Mouse (Mus musculus): ENCODE measurements around the gene Sap30. TPM values are rescaled to one million over a fixed set of nuclear protein-coding genes. Genes with fewer than 3 reads are reported as not detected.

The Sap30 gene
- polyA plus RNA-seq, 1 experiment from 2014 or later: 14.5 TPM

GRCm38 (mm10) chr8:57491873-57492272, 4.2 kb upstream of the Sap30 start:
- Histone ChIP-seq H3K4me1 (replicated peaks) (peaks cover 27% of the 10 kb centered on the region), H3K4me3 (replicated peaks) (no peak overlapping the region), H3K9ac (no peak overlapping the region), H3K27ac (no peak overlapping the region), H3K9me3 (replicated peaks) (no peaks in the 10 kb centered on the region), H3K36me3 (no peaks in the 10 kb centered on the region), H3K4me2 (no peak overlapping the region), H3K27me3 (no peaks in the 10 kb centered on the region)
- WGBS (ENCODE audit: insufficient replicate concordance): 45% methylated on average over 4 of the region's 4 CpGs
- ATAC-seq (ENCODE audit: low read depth) (no peak), DNase-seq (no peak)

- Histone ChIP-seq H3K36me3 (no peaks in the 10 kb centered on the region), H3K27me3 (no peaks in the 10 kb centered on the region), H3K4me2 (no peak overlapping the region), H3K9me3 (replicated peaks) (no peaks in the 10 kb centered on the region), H3K27ac (0 out of 2 replicates have a peak overlapping the region, but pooled peaks have one; percentile 32), H3K4me1 (replicated peaks) (peaks cover 40% of the 10 kb centered on the region), H3K4me3 (replicated peaks) (no peak overlapping the region), H3K9ac (no peak overlapping the region)
- no peak for DNase-seq
- ATAC-seq (ENCODE audit: low read depth): no peak
Observed at GRCm38 (mm10) chr8:57489896-57490295, 2.2 kb upstream of the Sap30 start.

GRCm38 (mm10) chr8:57489366-57489765, 1.7 kb upstream of the Sap30 start:
- 71% methylated on average over 1 of the region's 1 CpGs for WGBS (ENCODE audit: insufficient replicate concordance)
- no peak overlapping the region for H3K4me2 ChIP-seq

DNA sequence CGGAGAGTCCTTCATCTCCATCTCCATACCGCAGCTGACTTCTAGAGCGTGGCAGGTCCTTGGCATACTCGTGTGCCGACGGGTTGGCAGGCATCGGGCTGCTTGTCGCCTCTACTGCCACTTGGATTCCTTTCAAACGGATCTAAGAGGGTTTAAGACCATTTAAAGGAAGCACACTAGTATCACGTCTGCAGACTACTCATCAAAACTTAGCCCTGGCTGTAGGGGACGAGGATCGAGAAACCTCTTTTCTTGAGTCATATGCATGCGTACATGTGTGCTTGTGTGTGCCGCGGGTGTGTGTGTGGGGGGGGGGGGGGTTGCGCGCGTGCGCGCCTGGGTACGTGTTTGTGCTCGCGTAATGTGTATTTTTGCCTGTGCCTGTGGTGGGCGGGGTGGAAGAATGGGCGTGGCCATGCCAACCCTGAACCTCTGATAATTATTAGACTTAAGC, 679 bp upstream of the Sap30 start:
- H3K4me1 ChIP-seq (replicated peaks): peaks cover 40% of the 10 kb centered on the region
- no peaks in the 10 kb centered on the region for H3K9me3 ChIP-seq (replicated peaks)
- peak overlapping the region; percentile 80 for H3K9ac ChIP-seq
- H3K4me2 ChIP-seq: peak overlapping the region; percentile 92
- H3K27me3 ChIP-seq: no peaks in the 10 kb centered on the region
- H3K27ac ChIP-seq: peak overlapping the region; percentile 93
- DNase-seq (peak; percentile 75), ATAC-seq (ENCODE audit: low read depth) (peak; percentile 38; the same call in 1 of the 2 replicates)
- H3K4me3 ChIP-seq (replicated peaks): peak overlapping the region; percentile 95
- no peaks in the 10 kb centered on the region for H3K36me3 ChIP-seq
- WGBS (ENCODE audit: insufficient replicate concordance): 0% methylated on average over 25 of the region's 25 CpGs

More at GRCm38 (mm10) chr8:57489366-57489765, 1.7 kb upstream of the Sap30 start:
- Histone ChIP-seq H3K4me3 (replicated peaks) (no peak overlapping the region), H3K4me1 (replicated peaks) (peaks cover 40% of the 10 kb centered on the region), H3K9ac (0 out of 2 replicates have a peak overlapping the region, but pooled peaks have one; percentile 43), H3K9me3 (replicated peaks) (no peaks in the 10 kb centered on the region), H3K36me3 (no peaks in the 10 kb centered on the region), H3K27ac (0 out of 2 replicates have a peak overlapping the region, but pooled peaks have one; percentile 32), H3K27me3 (no peaks in the 10 kb centered on the region)
- no peak for ATAC-seq (ENCODE audit: low read depth)
- no peak for DNase-seq

DNA sequence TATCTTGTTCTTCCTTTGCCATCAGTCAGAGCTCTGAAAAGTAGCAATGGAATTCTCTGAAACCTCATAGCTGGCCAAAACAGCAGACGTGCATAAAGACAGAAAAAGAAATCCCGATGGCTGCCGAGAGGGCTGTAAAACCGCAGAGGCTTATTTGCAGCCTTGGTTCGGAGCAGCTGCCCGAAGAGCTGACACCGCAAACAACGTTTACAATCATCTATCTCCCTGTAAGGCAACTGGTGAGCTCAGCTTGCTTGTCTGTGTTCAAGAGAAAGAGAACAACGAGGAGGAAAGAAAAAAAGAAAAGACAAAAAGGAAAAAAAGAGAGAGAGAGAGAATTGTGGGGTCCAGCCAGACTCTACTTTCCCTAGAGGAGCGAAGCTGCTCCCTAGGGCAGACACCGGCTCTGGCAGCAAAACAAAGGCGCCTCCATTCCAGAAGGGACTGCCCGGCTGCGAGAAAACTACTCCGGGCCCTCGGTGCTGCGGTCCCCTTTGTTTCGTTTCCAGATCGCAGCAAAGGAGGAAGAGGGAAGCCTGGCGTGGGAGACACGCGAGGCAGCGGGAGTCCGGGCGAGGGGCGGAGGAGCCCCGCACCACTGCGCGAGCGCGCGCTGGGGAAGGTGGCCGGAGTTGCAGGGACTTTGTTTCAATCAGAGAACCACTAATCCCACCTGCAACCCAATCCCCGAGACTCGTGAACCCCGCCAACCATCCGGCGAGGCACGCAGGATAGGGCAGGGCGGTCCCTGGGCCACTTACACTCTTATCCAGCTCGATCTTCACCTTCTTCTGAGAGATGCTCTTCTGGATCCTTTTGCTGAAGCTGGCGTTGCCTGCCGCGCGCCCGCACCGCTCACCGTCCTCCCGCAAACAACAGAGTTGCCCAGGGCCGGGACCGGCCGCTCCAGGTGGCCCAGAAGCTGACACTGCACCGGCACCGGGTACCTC, 894 bp downstream of the Sap30 start:
- Histone ChIP-seq H3K27me3 (no peaks in the 10 kb centered on the region), H3K27ac (peak overlapping the region; percentile 83), H3K9me3 (replicated peaks) (no peaks in the 10 kb centered on the region), H3K36me3 (peaks cover 8% of the 10 kb centered on the region), H3K9ac (peak overlapping the region; percentile 91), H3K4me2 (peak overlapping the region; percentile 98), H3K4me3 (replicated peaks) (peak overlapping the region; percentile 95), H3K4me1 (replicated peaks) (peaks cover 36% of the 10 kb centered on the region)
- under 1% methylated on average over 54 of the region's 54 CpGs for WGBS (ENCODE audit: insufficient replicate concordance)
- DNase-seq: peak; percentile 41
- peak; percentile 58 for ATAC-seq (ENCODE audit: low read depth)

DNA sequence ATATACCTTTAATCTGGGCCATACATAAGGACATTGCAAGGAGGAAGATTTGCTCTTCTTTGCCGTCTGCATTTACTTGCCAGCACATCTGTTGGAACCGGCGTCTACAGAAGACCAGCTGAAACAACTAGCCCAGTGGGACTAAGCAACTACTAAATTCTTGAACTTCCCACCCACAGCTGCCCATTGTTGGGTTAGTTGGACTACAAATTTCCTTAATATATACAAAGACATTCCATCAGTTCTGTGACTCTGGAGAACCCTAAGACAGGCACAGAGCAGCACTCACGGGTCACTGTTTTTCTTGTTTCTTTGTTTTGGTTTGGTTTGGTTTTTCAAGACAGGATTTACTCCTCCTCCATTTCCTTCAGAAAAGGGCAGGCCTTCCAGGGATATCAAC, 7.1 kb downstream of the Sap30 start:
- 63% methylated on average over 4 of the region's 4 CpGs for WGBS (ENCODE audit: insufficient replicate concordance)
- no peaks in the 10 kb centered on the region for H3K27me3 ChIP-seq
- ATAC-seq (ENCODE audit: low read depth): no peak
- H3K36me3 ChIP-seq: peaks cover 8% of the 10 kb centered on the region
- no peak overlapping the region for H3K27ac ChIP-seq
- peaks cover 1% of the 10 kb centered on the region for H3K4me1 ChIP-seq (replicated peaks)
- H3K4me3 ChIP-seq (replicated peaks): no peak overlapping the region
- no peak overlapping the region for H3K9ac ChIP-seq
- DNase-seq: no peak
- no peak overlapping the region for H3K4me2 ChIP-seq
- no peaks in the 10 kb centered on the region for H3K9me3 ChIP-seq (replicated peaks)

- H3K4me2 ChIP-seq: no peak overlapping the region
- H3K9me3 ChIP-seq (replicated peaks): no peaks in the 10 kb centered on the region
- no peak overlapping the region for H3K4me3 ChIP-seq (replicated peaks)
- no peak overlapping the region for H3K9ac ChIP-seq
- H3K36me3 ChIP-seq: peaks cover 8% of the 10 kb centered on the region
- no peaks in the 10 kb centered on the region for H3K4me1 ChIP-seq (replicated peaks)
- 81% methylated on average over 8 of the region's 8 CpGs for WGBS (ENCODE audit: insufficient replicate concordance)
- no peak overlapping the region for H3K27ac ChIP-seq
- no peaks in the 10 kb centered on the region for H3K27me3 ChIP-seq
- ATAC-seq (ENCODE audit: low read depth) (no peak), DNase-seq (no peak)
Observed at GRCm38 (mm10) chr8:57479700-57480099, 8.0 kb downstream of the Sap30 start.

DNA sequence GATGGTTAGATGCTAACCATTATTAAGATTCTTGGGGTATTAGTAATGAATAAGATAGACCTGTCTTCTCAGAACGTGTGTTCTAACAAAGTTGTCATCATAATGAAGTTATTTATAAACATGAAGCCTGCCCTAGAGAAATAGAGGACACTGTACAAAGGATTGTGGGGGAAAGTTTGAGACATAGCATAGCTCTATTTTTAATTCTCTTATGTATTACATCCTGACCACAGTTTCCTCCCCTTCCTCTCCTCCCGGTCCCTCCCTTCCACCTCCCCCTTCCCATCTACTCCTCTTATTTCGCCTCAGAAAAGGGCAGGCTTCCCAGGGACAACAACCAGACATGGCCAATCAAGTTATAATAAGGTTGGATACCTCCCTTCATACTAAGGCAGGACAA, 9.3 kb downstream of the Sap30 start:
- ATAC-seq (ENCODE audit: low read depth) (no peak), DNase-seq (no peak)
- 31% methylated on average over 3 of the region's 3 CpGs for WGBS (ENCODE audit: insufficient replicate concordance)

GRCm38 (mm10) chr8:57473751-57474150, 13.9 kb downstream of the Sap30 start:
- Histone ChIP-seq H3K4me3 (replicated peaks) (no peak overlapping the region), H3K27ac (no peak overlapping the region), H3K9me3 (replicated peaks) (no peaks in the 10 kb centered on the region), H3K9ac (no peak overlapping the region), H3K36me3 (no peaks in the 10 kb centered on the region), H3K4me1 (replicated peaks) (no peaks in the 10 kb centered on the region), H3K4me2 (no peak overlapping the region), H3K27me3 (no peaks in the 10 kb centered on the region)
- ATAC-seq (ENCODE audit: low read depth) (no peak), DNase-seq (no peak)
- 74% methylated on average over 6 of the region's 6 CpGs for WGBS (ENCODE audit: insufficient replicate concordance)

More for the DNA sequence above, 9.3 kb downstream of the Sap30 start:
- Histone ChIP-seq H3K36me3 (peaks cover 8% of the 10 kb centered on the region), H3K9ac (no peak overlapping the region), H3K4me3 (replicated peaks) (no peak overlapping the region), H3K27ac (no peak overlapping the region), H3K4me2 (no peak overlapping the region), H3K4me1 (replicated peaks) (no peaks in the 10 kb centered on the region), H3K27me3 (no peaks in the 10 kb centered on the region), H3K9me3 (replicated peaks) (no peaks in the 10 kb centered on the region)

DNA sequence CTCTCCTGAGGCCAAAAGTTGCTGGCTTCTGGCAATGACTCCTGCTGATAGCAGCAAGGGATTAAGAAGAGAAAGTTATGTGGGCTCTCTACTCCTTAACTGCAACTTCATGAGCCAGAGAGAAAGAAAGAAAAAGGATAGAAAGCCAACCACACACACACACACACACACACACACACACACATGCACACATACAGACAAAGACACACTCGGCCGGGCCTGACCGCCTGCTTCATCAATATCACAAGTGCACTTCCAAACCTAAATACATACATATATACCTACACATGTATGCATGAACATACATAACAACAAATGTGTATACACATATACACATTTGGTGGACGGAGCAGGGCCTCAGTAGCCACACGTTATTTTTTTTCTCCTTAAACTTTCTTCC, 16.8 kb downstream of the Sap30 start:
- no peaks in the 10 kb centered on the region for H3K27me3 ChIP-seq
- H3K9ac ChIP-seq: no peak overlapping the region
- H3K27ac ChIP-seq: no peak overlapping the region
- H3K9me3 ChIP-seq (replicated peaks): no peaks in the 10 kb centered on the region
- H3K4me2 ChIP-seq: no peak overlapping the region
- 81% methylated on average over 5 of the region's 5 CpGs for WGBS (ENCODE audit: insufficient replicate concordance)
- no peaks in the 10 kb centered on the region for H3K4me1 ChIP-seq (replicated peaks)
- no peaks in the 10 kb centered on the region for H3K36me3 ChIP-seq
- H3K4me3 ChIP-seq (replicated peaks): no peak overlapping the region
- ATAC-seq (ENCODE audit: low read depth): no peak
- DNase-seq: no peak

DNA sequence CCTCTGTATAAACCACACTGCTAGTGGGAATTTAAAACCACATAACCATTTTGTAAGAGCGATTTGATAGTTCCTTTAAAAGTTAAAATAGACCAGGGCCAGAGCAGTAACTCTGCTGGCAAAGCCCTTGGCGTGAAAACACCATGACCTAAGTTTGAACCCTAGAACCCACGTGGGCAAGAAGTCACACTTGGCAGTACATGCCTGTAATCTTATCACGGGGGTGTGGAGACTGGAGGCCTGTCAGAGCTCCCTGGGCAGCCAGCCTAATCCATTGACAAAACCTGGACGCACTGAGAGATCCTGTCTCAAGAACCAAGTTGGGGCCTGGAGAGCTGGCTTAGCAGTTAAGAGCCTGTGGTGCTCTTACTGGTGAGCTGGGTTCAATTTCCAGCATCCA, 19.0 kb downstream of the Sap30 start:
- no peak for ATAC-seq (ENCODE audit: low read depth)
- Histone ChIP-seq H3K9ac (no peak overlapping the region), H3K4me2 (no peak overlapping the region), H3K36me3 (no peaks in the 10 kb centered on the region), H3K4me3 (replicated peaks) (no peak overlapping the region), H3K4me1 (replicated peaks) (no peaks in the 10 kb centered on the region), H3K9me3 (replicated peaks) (no peaks in the 10 kb centered on the region), H3K27me3 (no peaks in the 10 kb centered on the region), H3K27ac (no peak overlapping the region)
- WGBS (ENCODE audit: insufficient replicate concordance): 44% methylated on average over 5 of the region's 5 CpGs
- DNase-seq: no peak

DNA sequence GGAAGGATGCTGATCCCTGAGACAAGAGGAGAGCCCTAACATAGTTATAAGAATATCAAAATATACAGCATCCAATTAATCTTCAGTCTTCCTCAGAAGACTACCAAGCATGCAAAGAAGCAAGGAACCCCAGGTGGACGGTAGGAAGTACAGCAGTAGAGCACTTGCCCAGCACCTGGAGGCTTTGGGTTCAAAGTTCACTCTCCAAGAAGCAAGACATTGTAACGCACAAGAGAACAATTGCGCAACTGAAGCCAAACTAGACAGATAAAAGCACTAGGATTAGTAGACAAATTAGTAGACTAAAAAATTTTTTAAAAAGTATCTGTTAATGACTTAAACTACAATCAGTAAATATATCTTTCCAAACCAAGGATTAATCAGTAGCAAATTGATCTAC, 23.9 kb downstream of the Sap30 start:
- H3K27me3 ChIP-seq: no peaks in the 10 kb centered on the region
- H3K4me2 ChIP-seq: no peak overlapping the region
- H3K9me3 ChIP-seq (replicated peaks): no peaks in the 10 kb centered on the region
- H3K27ac ChIP-seq: no peak overlapping the region
- no peak overlapping the region for H3K4me3 ChIP-seq (replicated peaks)
- H3K9ac ChIP-seq: no peak overlapping the region
- no peaks in the 10 kb centered on the region for H3K36me3 ChIP-seq
- WGBS (ENCODE audit: insufficient replicate concordance): 68% methylated on average over 3 of the region's 3 CpGs
- no peaks in the 10 kb centered on the region for H3K4me1 ChIP-seq (replicated peaks)
- no peak for ATAC-seq (ENCODE audit: low read depth)
- DNase-seq: no peak
